Mouse (Mus musculus): ENCODE measurements around the gene Jak1.

Jak1 gene

DNA sequence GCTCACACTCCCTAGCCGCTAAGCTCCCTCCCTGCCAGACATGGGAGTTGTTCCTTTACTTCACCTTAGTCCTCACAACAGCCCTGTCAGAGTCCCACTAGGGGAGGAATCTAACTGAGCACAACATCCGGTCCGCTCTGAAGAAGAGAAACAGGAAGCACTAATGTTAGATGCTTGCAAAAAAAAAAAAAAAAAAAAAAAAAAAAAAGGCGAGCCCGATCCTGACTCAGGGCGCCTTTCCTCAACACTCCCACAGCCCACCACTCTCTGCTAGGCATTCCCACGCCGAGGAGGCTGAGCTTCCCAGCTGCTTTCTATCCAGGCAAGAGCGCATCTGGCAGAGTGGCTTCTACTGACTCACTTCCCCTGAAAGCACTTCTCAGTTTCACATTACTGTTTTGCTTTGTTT, 82.5 kb downstream of the Jak1 start:
- peak; percentile 35 for DNase-seq

DNA sequence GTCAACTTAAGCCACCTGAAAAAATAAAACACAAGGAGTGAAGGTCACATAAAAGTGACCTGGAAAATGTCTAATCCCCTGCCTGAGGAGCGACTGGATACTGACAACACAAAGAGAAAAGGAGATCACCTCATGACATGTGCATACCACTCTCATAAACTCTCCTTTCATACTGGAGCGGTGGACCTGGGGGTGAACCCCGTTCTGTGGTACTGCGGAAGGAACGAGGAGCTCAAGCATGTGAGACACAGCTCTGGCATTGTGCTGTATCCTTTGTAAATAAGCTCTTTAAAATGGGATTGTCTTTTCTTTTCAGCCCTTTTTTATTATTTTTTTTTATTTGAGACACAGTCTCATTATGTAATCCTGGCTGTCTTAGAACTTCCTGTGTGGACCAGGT, 84.4 kb downstream of the Jak1 start:
- DNase-seq = no peak

- DNase-seq = no peak
These were observed 85.2 kb downstream of the Jak1 start for GRCm38 (mm10) chr4:101179836-101180235.

DNA sequence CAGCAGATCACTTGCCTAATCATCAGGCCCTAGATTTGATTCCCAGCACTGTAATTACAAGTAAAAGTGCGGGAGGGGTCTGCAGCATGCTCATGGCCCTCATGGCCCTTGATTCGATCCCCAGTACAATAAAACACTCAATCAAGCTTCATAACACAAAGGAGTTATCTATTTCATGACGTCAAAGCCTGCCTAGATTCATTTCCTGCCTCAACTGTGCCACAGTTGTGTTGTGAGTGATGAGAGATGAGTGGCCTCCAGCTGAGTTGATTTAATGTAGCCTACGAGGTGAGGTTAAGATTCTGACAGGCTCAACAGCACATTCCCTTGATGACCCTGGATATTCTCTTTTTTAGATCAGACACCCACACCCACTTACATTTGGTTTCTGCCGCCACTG, 86.0 kb downstream of the Jak1 start:
- DNase-seq = no peak

- DNase-seq = no peak
These were observed 87.3 kb downstream of the Jak1 start for GRCm38 (mm10) chr4:101177796-101178195.

DNA sequence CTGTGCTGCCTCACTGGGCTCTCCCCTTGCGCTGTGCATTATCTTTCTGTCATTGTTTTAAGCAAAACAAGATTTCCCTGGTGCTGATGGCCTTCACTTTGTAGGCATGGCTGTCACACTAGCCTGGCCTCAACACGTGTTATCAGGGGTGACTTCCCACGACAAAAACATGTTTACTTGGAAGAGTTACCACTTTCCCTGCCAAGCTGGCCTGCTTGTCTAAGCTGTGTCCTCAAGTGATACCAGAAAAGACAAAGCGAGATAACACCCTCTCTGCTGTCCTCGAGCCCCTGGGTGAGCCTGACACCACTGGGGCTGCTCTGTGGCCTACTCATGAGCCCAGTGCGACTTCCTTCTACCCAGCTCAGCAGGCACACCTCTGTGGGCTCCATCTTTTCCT, 89.0 kb downstream of the Jak1 start:
- DNase-seq = peak; percentile 25

DNA sequence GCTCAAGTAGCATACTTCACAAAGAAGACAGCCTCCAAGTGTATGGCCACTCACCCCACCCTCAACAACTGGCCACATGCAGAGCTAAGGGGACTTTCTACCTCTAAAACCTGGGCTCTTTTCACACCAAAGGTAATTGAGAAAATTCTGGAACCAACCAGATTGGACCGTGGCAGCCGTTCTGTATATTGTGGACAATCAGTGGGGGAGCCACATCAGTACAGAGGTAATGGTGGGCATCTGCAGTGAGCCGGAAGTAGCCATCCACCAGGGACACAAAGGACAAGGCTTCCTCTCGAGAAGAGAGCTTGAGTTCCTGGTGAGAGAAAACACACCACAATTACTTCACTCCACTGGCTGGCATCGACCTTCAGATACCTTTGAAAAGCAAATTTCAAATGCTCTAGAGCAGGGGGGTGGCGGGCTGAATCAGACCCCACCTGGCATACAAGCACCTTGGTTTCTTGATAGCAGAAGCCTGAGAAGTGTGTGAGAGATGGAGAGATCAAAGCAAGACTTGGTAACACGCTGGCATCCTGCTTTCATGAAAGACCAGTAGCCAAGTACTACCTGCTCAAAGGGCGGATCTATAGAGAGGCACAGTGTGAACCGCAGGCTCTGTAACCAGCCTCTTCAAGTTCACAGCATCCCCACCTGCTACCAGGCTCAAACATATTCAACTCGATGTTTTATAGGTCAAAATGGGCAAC, 90.0 kb downstream of the Jak1 start:
- no peak for DNase-seq

- no peak for DNase-seq
These were observed 92.3 kb downstream of the Jak1 start for GRCm38 (mm10) chr4:101172738-101173137.

- DNase-seq = peak; percentile 66
These were observed 96.8 kb downstream of the Jak1 start for GRCm38 (mm10) chr4:101168189-101168778.

GRCm38 (mm10) chr4:101167777-101168176, 97.3 kb downstream of the Jak1 start:
- no peak for DNase-seq

DNA sequence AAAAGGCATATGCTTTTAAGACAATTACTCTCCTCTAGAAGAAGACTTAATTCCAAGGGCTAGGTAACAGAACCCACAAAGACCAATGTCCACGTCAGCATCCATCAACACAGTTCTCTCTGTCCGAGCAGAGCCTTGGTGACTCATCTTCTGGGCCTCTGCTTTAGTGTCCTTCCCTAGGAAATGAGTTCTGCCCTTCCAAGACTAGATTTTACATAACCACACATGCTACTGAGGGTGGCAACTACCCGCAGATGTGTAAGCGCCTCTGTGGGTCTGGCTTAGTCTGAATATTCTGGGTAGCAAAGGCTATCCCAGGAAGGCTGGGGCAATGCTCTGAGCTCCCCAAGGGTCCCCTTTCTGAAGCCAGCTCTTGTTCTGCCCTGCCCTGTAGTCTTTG, 99.3 kb downstream of the Jak1 start:
- no peak for DNase-seq

GRCm38 (mm10) chr4:101164673-101165072, 100.4 kb downstream of the Jak1 start:
- no peak for DNase-seq

- DNase-seq = no peak
These were observed 100.9 kb downstream of the Jak1 start for GRCm38 (mm10) chr4:101164189-101164588.

GRCm38 (mm10) chr4:101160821-101161220, 104.3 kb downstream of the Jak1 start:
- no peak for DNase-seq

- DNase-seq = peak; percentile 41
These were observed 105.8 kb downstream of the Jak1 start for GRCm38 (mm10) chr4:101159191-101159764.

GRCm38 (mm10) chr4:101158282-101158681, 106.8 kb downstream of the Jak1 start:
- DNase-seq = no peak

DNA sequence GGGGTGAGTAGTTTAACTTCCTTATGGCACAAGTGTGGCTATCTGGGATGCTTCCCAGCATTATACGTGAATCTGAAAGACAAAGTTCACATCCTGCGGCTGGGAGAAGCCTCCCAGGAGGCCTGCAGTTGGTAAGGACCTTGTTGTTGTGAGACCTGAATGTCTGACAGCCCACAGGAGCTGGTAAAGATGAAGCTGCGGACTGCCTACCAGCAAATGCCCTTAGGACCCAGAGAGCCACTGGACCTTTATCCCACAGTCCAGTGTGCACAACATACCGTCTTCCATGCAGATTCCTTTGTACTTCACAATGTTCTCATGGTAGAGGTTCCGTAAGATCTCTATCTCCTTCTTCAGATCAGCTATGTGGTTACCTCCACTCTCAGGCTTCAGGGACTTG, 107.6 kb downstream of the Jak1 start:
- DNase-seq = no peak

DNA sequence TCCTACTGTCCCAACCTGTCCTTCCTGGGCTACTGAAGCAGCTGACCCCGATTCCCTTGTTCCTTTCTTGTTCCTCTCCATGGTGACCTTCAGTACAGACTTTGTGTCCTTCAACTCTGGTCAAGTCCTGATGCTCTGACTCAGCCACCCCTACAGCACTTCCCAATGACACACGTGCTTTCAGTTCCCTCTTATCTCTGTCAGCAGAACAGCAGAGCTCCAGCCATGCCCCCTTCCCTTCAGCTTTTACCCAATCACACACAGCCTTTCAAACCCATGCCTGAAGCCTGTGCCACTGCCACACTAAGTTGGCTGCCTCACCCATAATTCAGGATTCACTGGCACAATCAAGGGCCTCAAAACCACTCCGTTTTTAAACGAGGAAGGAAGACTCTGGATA, 109.5 kb downstream of the Jak1 start:
- no peak for DNase-seq

GRCm38 (mm10) chr4:101146891-101147655, 118.0 kb downstream of the Jak1 start:
- DNase-seq = no peak

- DNase-seq = peak; percentile 86
These were observed 118.9 kb downstream of the Jak1 start for GRCm38 (mm10) chr4:101146047-101146745.

DNA sequence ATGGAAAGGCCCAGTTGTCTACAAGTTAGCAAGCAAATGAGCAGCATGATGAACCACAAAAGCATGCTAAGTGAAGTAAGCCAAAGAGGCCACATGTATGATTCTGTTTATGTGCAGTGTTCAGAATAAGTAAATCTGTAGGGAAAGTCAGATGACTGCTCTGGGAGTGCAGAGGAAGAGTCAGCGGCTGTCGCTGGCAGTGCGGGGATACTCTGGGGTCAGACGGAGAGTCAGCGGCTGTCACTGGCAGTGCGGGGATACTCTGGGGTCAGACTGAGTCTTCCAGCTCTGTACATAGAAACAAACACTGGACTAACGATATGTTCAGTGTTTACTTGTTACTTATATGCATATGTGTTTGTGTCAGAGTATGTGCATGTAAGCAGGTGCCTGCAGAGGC, 120.3 kb downstream of the Jak1 start:
- no peak for DNase-seq

DNA sequence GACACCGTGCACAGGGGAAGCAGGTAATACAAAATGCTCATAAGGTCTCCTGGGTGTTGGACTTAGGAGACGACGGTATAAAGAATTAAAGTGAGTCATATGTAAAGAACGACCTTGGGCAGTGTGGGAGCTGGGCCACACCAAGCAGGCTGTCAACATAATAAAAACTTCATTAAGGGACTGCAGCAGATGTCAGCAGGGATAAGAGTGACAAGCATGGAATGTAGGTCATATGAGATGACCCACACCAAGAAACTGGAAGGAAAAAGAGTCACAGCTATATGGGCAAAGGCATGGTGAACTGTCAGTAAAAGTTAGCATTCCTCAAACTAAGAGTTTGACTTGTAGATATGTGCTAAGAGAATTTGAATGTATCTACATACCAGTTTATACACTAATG, 120.7 kb downstream of the Jak1 start:
- DNase-seq = no peak

DNA sequence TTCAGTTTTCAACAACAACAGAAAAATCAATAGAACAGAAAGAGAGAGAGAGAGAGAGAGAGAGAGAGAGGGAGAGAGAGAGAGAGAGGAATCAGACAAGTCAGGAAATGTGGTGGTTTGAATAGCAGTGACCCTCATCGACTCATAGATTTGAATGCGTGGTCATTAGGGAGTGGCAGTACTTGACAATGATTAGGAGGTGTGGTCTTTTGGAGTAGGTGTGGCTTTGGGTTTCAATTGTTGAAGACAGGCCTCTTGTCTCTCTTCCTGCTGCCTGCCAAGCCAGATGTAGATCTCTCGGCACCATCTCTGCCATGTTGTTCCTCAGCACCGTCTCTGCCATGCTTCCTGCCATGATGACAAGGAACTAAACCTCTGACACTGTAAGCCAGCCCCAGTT, 121.2 kb downstream of the Jak1 start:
- no peak for DNase-seq
